8 mouse cellular contexts compared by ENCODE assay signal in genomic region chr1:60745664-60746063, GRCm38 (mm10). TPM values are rescaled to one million over a fixed set of nuclear protein-coding genes. Genes with fewer than 3 reads are reported as not detected.
DNase-seq lines count a peak whose midpoint lies in the region; ATAC-seq and TF ChIP-seq lines count a peak whose summit lies in the region.

No protein-coding gene starts in this region.

- H3K27me3 ChIP-seq in intestine, embryonic 14.5 days (replicated peaks; ENCODE audit: control insufficient read depth, insufficient read depth, low read length), result no peaks in the 10 kb centered on the region
- H3K27me3 ChIP-seq in intestine, postnatal 0 days (replicated peaks; ENCODE audit: control insufficient read depth, insufficient read depth, low read length), result no peaks in the 10 kb centered on the region
- no peaks in the 10 kb centered on the region for H3K27me3 ChIP-seq in heart, embryonic 14.5 days (ENCODE audit: control insufficient read depth, insufficient read depth, low read length)
- H3K27me3 ChIP-seq in limb, embryonic 15.5 days, result no peaks in the 10 kb centered on the region
- 0 out of 2 replicates have a peak, but pooled peaks cover 3% of the 10 kb centered on the region for H3K27me3 ChIP-seq in hindbrain, embryonic 13.5 days

- WGBS in intestine, embryonic 14.5 days, result 37% methylated on average over 7 of the region's 7 CpGs
- WGBS in intestine, postnatal 0 days, result 49% methylated on average over 7 of the region's 7 CpGs
- 71% methylated on average over 7 of the region's 7 CpGs for WGBS in heart, embryonic 14.5 days
- WGBS in limb, embryonic 15.5 days, result 32% methylated on average over 7 of the region's 7 CpGs
- 81% methylated on average over 7 of the region's 7 CpGs for WGBS in hindbrain, embryonic 13.5 days

- H3K9me3 ChIP-seq in intestine, embryonic 14.5 days (ENCODE audit: control insufficient read depth, low read length), result no peaks in the 10 kb centered on the region
- H3K9me3 ChIP-seq in intestine, postnatal 0 days (ENCODE audit: control insufficient read depth), result no peaks in the 10 kb centered on the region
- no peaks in the 10 kb centered on the region for H3K9me3 ChIP-seq in heart, embryonic 14.5 days (ENCODE audit: control insufficient read depth, low read length)
- no peaks in the 10 kb centered on the region for H3K9me3 ChIP-seq in limb, embryonic 15.5 days
- H3K9me3 ChIP-seq in hindbrain, embryonic 13.5 days, result no peaks in the 10 kb centered on the region

- H3K27ac ChIP-seq in intestine, embryonic 14.5 days (ENCODE audit: low read depth), result peak overlapping the region; percentile 47; the same call in 1 of the 2 replicates
- no peak overlapping the region for H3K27ac ChIP-seq in intestine, postnatal 0 days (ENCODE audit: low read depth, low read length)
- peak overlapping the region; percentile 26 to 36 for H3K27ac ChIP-seq in heart, embryonic 14.5 days (replicated peaks in 1 of 2; ENCODE audit: control insufficient read depth in 1 of 2, insufficient read depth in 1 of 2, low read depth in 2 of 2, low read length in 2 of 2)
- peak overlapping the region; percentile 57 for H3K27ac ChIP-seq in limb, embryonic 15.5 days
- H3K27ac ChIP-seq in hindbrain, embryonic 13.5 days, result no peak overlapping the region

- ATAC-seq in intestine, embryonic 14.5 days (replicated peaks; ENCODE audit: low FRiP score, low TSS enrichment, low read depth), result no peak
- no peak for ATAC-seq in intestine, postnatal 0 days
- no peak for ATAC-seq in heart, embryonic 14.5 days (ENCODE audit: insufficient number of reproducible peaks, insufficient read depth, low FRiP score, low read depth)
- ATAC-seq in limb, embryonic 15.5 days (ENCODE audit: insufficient number of reproducible peaks, low FRiP score, low TSS enrichment, low read depth), result no peak
- ATAC-seq in hindbrain, embryonic 13.5 days (ENCODE audit: low FRiP score), result no peak

- H3K36me3 ChIP-seq in intestine, embryonic 14.5 days (ENCODE audit: control insufficient read depth, insufficient read depth, low read length), result no peaks in the 10 kb centered on the region
- H3K36me3 ChIP-seq in intestine, postnatal 0 days (ENCODE audit: control insufficient read depth, insufficient read depth), result no peaks in the 10 kb centered on the region
- no peaks in the 10 kb centered on the region for H3K36me3 ChIP-seq in heart, embryonic 14.5 days (ENCODE audit: control insufficient read depth, insufficient read depth, low read length)
- no peaks in the 10 kb centered on the region for H3K36me3 ChIP-seq in limb, embryonic 15.5 days
- H3K36me3 ChIP-seq in hindbrain, embryonic 13.5 days, result no peaks in the 10 kb centered on the region

- no peak overlapping the region for H3K9ac ChIP-seq in intestine, embryonic 14.5 days (ENCODE audit: low read length)
- no peak overlapping the region for H3K9ac ChIP-seq in intestine, postnatal 0 days (ENCODE audit: low read depth, low read length)
- no peak overlapping the region for H3K9ac ChIP-seq in heart, embryonic 14.5 days (ENCODE audit: low read length)
- no peak overlapping the region for H3K9ac ChIP-seq in limb, embryonic 15.5 days
- no peak overlapping the region for H3K9ac ChIP-seq in hindbrain, embryonic 13.5 days

- no peak overlapping the region for H3K4me2 ChIP-seq in intestine, embryonic 14.5 days (ENCODE audit: low read length)
- H3K4me2 ChIP-seq in intestine, postnatal 0 days (replicated peaks; ENCODE audit: low read depth), result no peak overlapping the region
- no peak overlapping the region for H3K4me2 ChIP-seq in heart, embryonic 14.5 days (ENCODE audit: low read length)
- no peak overlapping the region for H3K4me2 ChIP-seq in limb, embryonic 15.5 days
- no peak overlapping the region for H3K4me2 ChIP-seq in hindbrain, embryonic 13.5 days

- peaks cover 3% of the 10 kb centered on the region; the same call in 1 of the 2 replicates for H3K4me1 ChIP-seq in intestine, embryonic 14.5 days (replicated peaks; ENCODE audit: control insufficient read depth, insufficient read depth, low read length)
- no peaks in the 10 kb centered on the region for H3K4me1 ChIP-seq in intestine, postnatal 0 days (replicated peaks; ENCODE audit: control insufficient read depth, insufficient read depth, low read length)
- H3K4me1 ChIP-seq in heart, embryonic 14.5 days (ENCODE audit: control insufficient read depth in 2 of 2, insufficient read depth in 2 of 2, low read length in 2 of 2), result peaks cover 8 to 11% of the 10 kb centered on the region in 2 experiments
- H3K4me1 ChIP-seq in limb, embryonic 15.5 days, result peaks cover 11% of the 10 kb centered on the region
- H3K4me1 ChIP-seq in hindbrain, embryonic 13.5 days (replicated peaks), result no peaks in the 10 kb centered on the region

- no peak for TF ChIP-seq CTCF in intestine, postnatal 0 days (IDR thresholded peaks at IDR 0.05; ENCODE audit: low read depth)

- no peak for DNase-seq in intestine, embryonic 14.5 days (ENCODE audit: low spot score)
- DNase-seq in NIH3T3 (ENCODE audit: low read depth), result peak; percentile 8
- no peak for DNase-seq in embryo, embryonic 11 days
- DNase-seq in T-cell, adult 2 months (ENCODE audit: low spot score), result no peak

- H3K4me3 ChIP-seq in intestine, embryonic 14.5 days (ENCODE audit: low read depth, low read length), result no peak overlapping the region
- no peak overlapping the region for H3K4me3 ChIP-seq in intestine, postnatal 0 days (ENCODE audit: low read depth, low read length)
- no peak overlapping the region for H3K4me3 ChIP-seq in heart, embryonic 14.5 days (ENCODE audit: control insufficient read depth in 1 of 2, insufficient read depth in 1 of 2, low read depth in 1 of 2, low read length in 2 of 2)
- H3K4me3 ChIP-seq in limb, embryonic 15.5 days, result no peak overlapping the region
- no peak overlapping the region for H3K4me3 ChIP-seq in hindbrain, embryonic 13.5 days

RNA-seq across cellular contexts. Expression of gene Cd28, which starts 29.1 kb away (rescaled TPM):
- 0.07 and 0.13 TPM in 2 replicates for polyA plus RNA-seq in intestine, embryonic 14.5 days (2014; fragmentation: Nextera tagmentation; extraction: Ambion mirVana)
- polyA plus RNA-seq in intestine, postnatal 0 days (2015; fragmentation: Nextera tagmentation; extraction: Ambion mirVana), result 0.13 and 0.14 TPM in 2 replicates
- polyA plus RNA-seq in heart, embryonic 14.5 days (2014; fragmentation: Nextera tagmentation; extraction: Ambion mirVana), result 0.15 and 0.42 TPM in 2 replicates
- polyA plus RNA-seq in limb, embryonic 15.5 days (2015; fragmentation: Nextera tagmentation; extraction: Ambion mirVana), result 0.46 and 0.54 TPM in 2 replicates
- polyA plus RNA-seq in hindbrain, embryonic 13.5 days (2015; fragmentation: Nextera tagmentation; extraction: Ambion mirVana), result 0.10 and 0.19 TPM in 2 replicates

Comparison
In these comparisons a context has a peak if more than half of its experiments do, and no peak if none do; other contexts are left out.
1. H3K27ac ChIP-seq: peak in intestine, embryonic 14.5 days (single experiment), heart, embryonic 14.5 days (2 of 2) and limb, embryonic 15.5 days (single experiment); none in intestine, postnatal 0 days (single experiment) and hindbrain, embryonic 13.5 days (single experiment).